Mouse (Mus musculus): ENCODE measurements around the gene Dmkn. TPM values are rescaled to one million over a fixed set of nuclear protein-coding genes. Genes with fewer than 3 reads are reported as not detected.

The Dmkn gene
- polyA plus RNA-seq, 1 experiment from 2014 or later: 3.7 TPM

DNA sequence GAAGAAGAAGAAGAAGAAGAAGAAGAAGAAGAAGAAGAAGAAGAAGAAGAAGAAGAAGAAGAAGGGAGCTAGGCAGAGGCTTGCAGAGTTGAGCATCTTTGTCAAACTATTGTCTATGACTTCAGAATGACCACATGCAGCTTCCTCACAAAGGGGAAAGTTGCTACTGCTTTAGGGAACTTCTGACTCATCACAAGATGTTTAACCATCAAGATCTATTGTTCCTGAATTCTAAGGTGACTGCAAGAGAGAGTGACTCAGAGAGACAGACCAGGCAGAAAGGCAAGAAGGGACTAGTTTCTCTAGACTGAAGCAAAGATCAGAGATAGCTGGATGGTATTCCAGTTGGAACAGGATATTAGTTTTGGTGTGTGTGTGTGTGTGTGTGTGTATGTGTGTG is 31.4 kb downstream of the Dmkn start:
- Histone ChIP-seq H3K9ac (replicated peaks) (no peak overlapping the region), H3K27ac (replicated peaks) (no peak overlapping the region), H3K4me2 (no peak overlapping the region), H3K4me1 (no peaks in the 10 kb centered on the region), H3K36me3 (no peaks in the 10 kb centered on the region), H3K27me3 (replicated peaks) (no peaks in the 10 kb centered on the region), H3K9me3 (replicated peaks) (no peaks in the 10 kb centered on the region), H3K4me3 (replicated peaks) (no peak overlapping the region)
- no peak for ATAC-seq (ENCODE audit: low FRiP score)

DNA sequence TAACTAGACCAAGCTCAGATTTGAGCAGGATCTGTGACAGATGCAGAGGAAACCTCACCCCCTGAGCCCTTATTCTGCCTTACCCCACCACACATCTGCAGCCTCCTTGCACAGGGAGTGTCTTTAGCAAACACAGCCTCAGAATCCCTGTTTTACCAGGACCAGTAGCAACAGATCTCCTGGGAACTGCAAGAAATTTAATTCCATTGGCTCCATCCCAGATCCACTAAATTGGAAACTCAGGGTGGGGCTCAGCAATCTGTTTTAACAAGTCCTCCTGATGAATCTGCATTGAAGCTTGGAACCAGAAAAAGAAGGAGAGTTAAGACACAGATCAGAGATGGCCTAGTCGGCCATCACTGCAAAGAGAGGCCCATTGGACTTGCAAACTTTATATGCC is 33.2 kb downstream of the Dmkn start:
- Histone ChIP-seq H3K4me2 (no peak overlapping the region), H3K9me3 (replicated peaks) (no peaks in the 10 kb centered on the region), H3K27ac (replicated peaks) (no peak overlapping the region), H3K36me3 (no peaks in the 10 kb centered on the region), H3K4me1 (no peaks in the 10 kb centered on the region), H3K27me3 (replicated peaks) (no peaks in the 10 kb centered on the region), H3K9ac (replicated peaks) (no peak overlapping the region), H3K4me3 (replicated peaks) (no peak overlapping the region)
- WGBS: 88% methylated on average over 1 of the region's 1 CpGs
- no peak for ATAC-seq (ENCODE audit: low FRiP score)

GRCm38 (mm10) chr7:30800653-30801052 is 37.1 kb downstream of the Dmkn start:
- H3K36me3 ChIP-seq: no peaks in the 10 kb centered on the region
- H3K4me3 ChIP-seq (replicated peaks): no peak overlapping the region
- no peak overlapping the region for H3K4me2 ChIP-seq
- H3K27me3 ChIP-seq (replicated peaks): no peaks in the 10 kb centered on the region
- H3K4me1 ChIP-seq: no peaks in the 10 kb centered on the region
- H3K27ac ChIP-seq (replicated peaks): no peak overlapping the region
- no peak overlapping the region for H3K9ac ChIP-seq (replicated peaks)
- H3K9me3 ChIP-seq (replicated peaks): no peaks in the 10 kb centered on the region
- ATAC-seq (ENCODE audit: low FRiP score): no peak

- Histone ChIP-seq H3K27ac (replicated peaks) (no peak overlapping the region), H3K4me1 (no peaks in the 10 kb centered on the region), H3K4me3 (replicated peaks) (no peak overlapping the region), H3K9ac (replicated peaks) (no peak overlapping the region), H3K4me2 (no peak overlapping the region), H3K9me3 (replicated peaks) (no peaks in the 10 kb centered on the region), H3K36me3 (no peaks in the 10 kb centered on the region), H3K27me3 (replicated peaks) (no peaks in the 10 kb centered on the region)
- no peak for ATAC-seq (ENCODE audit: low FRiP score)
- 99% methylated on average over 3 of the region's 3 CpGs for WGBS
Measured at GRCm38 (mm10) chr7:30803256-30803655, 39.7 kb downstream of the Dmkn start.

DNA sequence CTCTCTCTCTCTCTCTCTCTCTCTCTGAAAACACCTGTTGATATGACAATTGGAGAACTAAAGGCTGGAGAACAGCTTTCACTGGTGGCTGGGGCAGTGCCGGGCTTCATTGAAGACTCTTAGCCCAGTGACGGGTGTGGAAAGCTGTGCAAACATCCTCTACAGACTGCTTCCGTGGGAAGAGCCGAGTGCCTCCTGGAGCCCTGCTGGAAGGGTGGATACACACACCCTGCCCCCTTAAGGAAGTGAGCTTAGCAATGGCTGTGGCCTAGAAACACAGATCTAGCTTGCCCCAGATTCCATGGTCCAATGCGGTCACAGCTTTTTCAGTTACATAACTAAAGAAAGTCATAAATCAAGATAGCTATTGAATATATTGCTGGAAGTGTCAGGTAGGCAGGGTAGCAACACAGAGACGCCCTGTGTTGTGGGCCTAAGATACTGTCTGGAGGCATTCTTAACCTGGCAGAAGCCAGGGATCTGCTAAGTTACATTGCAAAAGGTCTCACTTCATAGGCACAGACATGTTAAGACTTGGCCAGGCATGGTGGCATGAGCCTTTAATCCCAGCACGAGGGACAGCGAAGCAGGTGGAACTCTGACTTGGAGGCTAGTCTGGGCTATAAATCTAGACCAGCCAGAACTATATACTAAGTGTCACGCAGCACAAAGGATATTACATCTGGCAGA is 40.6 kb downstream of the Dmkn start:
- Histone ChIP-seq H3K27me3 (replicated peaks) (no peaks in the 10 kb centered on the region), H3K9ac (replicated peaks) (no peak overlapping the region), H3K4me1 (no peaks in the 10 kb centered on the region), H3K27ac (replicated peaks) (no peak overlapping the region), H3K4me2 (no peak overlapping the region), H3K36me3 (no peaks in the 10 kb centered on the region), H3K9me3 (replicated peaks) (no peaks in the 10 kb centered on the region), H3K4me3 (replicated peaks) (no peak overlapping the region)
- 87% methylated on average over 9 of the region's 9 CpGs for WGBS
- no peak for ATAC-seq (ENCODE audit: low FRiP score)

DNA sequence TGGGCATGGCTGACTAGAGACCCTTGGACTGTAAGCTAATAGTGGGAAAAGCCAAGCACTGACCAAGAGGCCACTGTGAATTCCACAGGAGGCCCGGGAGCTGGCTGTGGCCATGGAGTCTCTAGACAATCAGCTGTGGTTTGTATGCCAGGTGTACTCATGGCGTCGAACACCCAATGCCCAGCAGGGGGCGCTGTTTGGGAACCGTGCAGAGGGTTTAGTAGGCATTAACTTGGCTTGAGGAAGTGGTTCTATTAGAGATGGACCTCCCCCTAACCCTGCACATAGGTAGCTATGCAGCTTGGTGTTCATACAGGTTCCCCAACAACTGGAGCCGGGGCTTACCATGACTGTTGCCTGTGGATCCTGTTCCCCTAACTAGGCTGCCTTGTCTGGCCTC is 42.4 kb downstream of the Dmkn start:
- Histone ChIP-seq H3K27ac (replicated peaks) (no peak overlapping the region), H3K27me3 (replicated peaks) (no peaks in the 10 kb centered on the region), H3K9me3 (replicated peaks) (no peaks in the 10 kb centered on the region), H3K4me2 (no peak overlapping the region), H3K36me3 (no peaks in the 10 kb centered on the region), H3K4me3 (replicated peaks) (no peak overlapping the region), H3K4me1 (no peaks in the 10 kb centered on the region), H3K9ac (replicated peaks) (no peak overlapping the region)
- no peak for ATAC-seq (ENCODE audit: low FRiP score)
- WGBS: 49% methylated on average over 6 of the region's 6 CpGs

GRCm38 (mm10) chr7:30810319-30810718 is 46.8 kb downstream of the Dmkn start:
- ATAC-seq (ENCODE audit: low FRiP score): no peak
- no peak overlapping the region for H3K9ac ChIP-seq (replicated peaks)
- 54% methylated on average over 6 of the region's 6 CpGs for WGBS
- H3K4me2 ChIP-seq: no peak overlapping the region
- no peak overlapping the region for H3K27ac ChIP-seq (replicated peaks)
- H3K4me3 ChIP-seq (replicated peaks): no peak overlapping the region
- no peaks in the 10 kb centered on the region for H3K4me1 ChIP-seq
- H3K27me3 ChIP-seq (replicated peaks): no peaks in the 10 kb centered on the region
- no peaks in the 10 kb centered on the region for H3K9me3 ChIP-seq (replicated peaks)
- no peaks in the 10 kb centered on the region for H3K36me3 ChIP-seq

- Histone ChIP-seq H3K4me1 (no peaks in the 10 kb centered on the region), H3K9ac (replicated peaks) (no peak overlapping the region), H3K4me3 (replicated peaks) (no peak overlapping the region), H3K36me3 (no peaks in the 10 kb centered on the region), H3K27ac (replicated peaks) (no peak overlapping the region), H3K9me3 (replicated peaks) (no peaks in the 10 kb centered on the region), H3K27me3 (replicated peaks) (no peaks in the 10 kb centered on the region), H3K4me2 (no peak overlapping the region)
- ATAC-seq (ENCODE audit: low FRiP score): no peak
- 67% methylated on average over 9 of the region's 9 CpGs for WGBS
Measured at GRCm38 (mm10) chr7:30811757-30812290, 48.3 kb downstream of the Dmkn start.

GRCm38 (mm10) chr7:30812291-30812807 is 48.8 kb downstream of the Dmkn start:
- Histone ChIP-seq H3K9ac (replicated peaks) (no peak overlapping the region), H3K36me3 (no peaks in the 10 kb centered on the region), H3K9me3 (replicated peaks) (no peaks in the 10 kb centered on the region), H3K4me3 (replicated peaks) (no peak overlapping the region), H3K27ac (replicated peaks) (no peak overlapping the region), H3K27me3 (replicated peaks) (no peaks in the 10 kb centered on the region), H3K4me2 (no peak overlapping the region), H3K4me1 (no peaks in the 10 kb centered on the region)
- ATAC-seq (ENCODE audit: low FRiP score): no peak
- WGBS: 62% methylated on average over 6 of the region's 6 CpGs

- H3K4me3 ChIP-seq (replicated peaks): no peak overlapping the region
- no peak overlapping the region for H3K4me2 ChIP-seq
- H3K27me3 ChIP-seq (replicated peaks): no peaks in the 10 kb centered on the region
- no peak overlapping the region for H3K9ac ChIP-seq (replicated peaks)
- WGBS: 71% methylated on average over 6 of the region's 6 CpGs
- no peak overlapping the region for H3K27ac ChIP-seq (replicated peaks)
- H3K4me1 ChIP-seq: no peaks in the 10 kb centered on the region
- ATAC-seq (ENCODE audit: low FRiP score): no peak
- H3K9me3 ChIP-seq (replicated peaks): no peaks in the 10 kb centered on the region
- no peaks in the 10 kb centered on the region for H3K36me3 ChIP-seq
Measured at GRCm38 (mm10) chr7:30820131-30820530, 56.6 kb downstream of the Dmkn start.

- Histone ChIP-seq H3K9ac (replicated peaks) (no peak overlapping the region), H3K27me3 (replicated peaks) (no peaks in the 10 kb centered on the region), H3K4me1 (no peaks in the 10 kb centered on the region), H3K27ac (replicated peaks) (no peak overlapping the region), H3K9me3 (replicated peaks) (no peaks in the 10 kb centered on the region), H3K36me3 (no peaks in the 10 kb centered on the region), H3K4me3 (replicated peaks) (no peak overlapping the region), H3K4me2 (no peak overlapping the region)
- ATAC-seq (ENCODE audit: low FRiP score): no peak
- WGBS: 71% methylated on average over 5 of the region's 7 CpGs
Measured at GRCm38 (mm10) chr7:30820854-30821445, 57.4 kb downstream of the Dmkn start.

- Histone ChIP-seq H3K9ac (replicated peaks) (no peak overlapping the region), H3K4me2 (no peak overlapping the region), H3K36me3 (no peaks in the 10 kb centered on the region), H3K27ac (replicated peaks) (no peak overlapping the region), H3K27me3 (replicated peaks) (no peaks in the 10 kb centered on the region), H3K9me3 (replicated peaks) (no peaks in the 10 kb centered on the region), H3K4me3 (replicated peaks) (no peak overlapping the region), H3K4me1 (no peaks in the 10 kb centered on the region)
- no peak for ATAC-seq (ENCODE audit: low FRiP score)
- WGBS: 74% methylated on average over 5 of the region's 5 CpGs
Measured at GRCm38 (mm10) chr7:30821532-30821931, 58.0 kb downstream of the Dmkn start.
